Mouse (Mus musculus) megakaryocyte-erythroid progenitor cell, adult 5-6 weeks (primary cell): ENCODE results near the gene Igdcc3. TPM values are rescaled to one million over a fixed set of nuclear protein-coding genes. Genes with fewer than 3 reads are reported as not detected.
A peak's percentile ranks its signal among the peaks of the same experiment; 100 is the strongest.

Experiments used
- ATAC-seq: replicated peaks from 2 replicates; pipeline ENCODE4 v1.8.0; 2016; ENCODE audit warnings: mild to moderate bottlenecking, inconsistent platforms; ENCODE audit not compliant: severe bottlenecking, poor library complexity, low FRiP score, low TSS enrichment
- total RNA-seq, 2 experiments: library from RNA; stranded (forward) in 1 of 2; stranded (reverse) in 1 of 2; fragments of 200-1000, 215-1000 nt in 1 of 2; fragments of >200 nt in 1 of 2; fragmentation: Nextera tagmentation in 1 of 2; gene quantifications; 2 replicates each; pipeline ENCODE4 v1.2.3; 2014 to 2017

The Igdcc3 gene
- total RNA-seq, 2 experiments from 2014 or later = not detected

DNA sequence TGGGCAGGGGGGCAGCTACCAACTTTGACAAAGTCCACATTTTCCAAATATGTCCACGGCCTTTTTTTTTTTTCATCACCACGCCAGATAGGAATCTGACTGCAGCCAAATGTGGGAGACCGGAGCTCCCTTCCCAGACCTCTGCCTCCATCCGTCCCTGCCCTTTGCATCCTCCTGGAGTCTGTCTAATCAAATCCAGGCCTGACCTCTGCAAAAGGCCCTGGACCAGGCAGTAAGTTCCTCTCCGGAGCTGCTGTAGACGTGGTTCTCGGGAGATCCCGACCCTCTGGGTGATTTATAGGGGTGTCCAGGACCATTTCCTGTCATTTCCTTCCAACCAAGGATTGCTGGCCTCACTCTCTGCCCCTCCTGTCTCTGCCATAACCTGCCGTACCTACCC lies 31.7 kb downstream of the Igdcc3 start:
- ATAC-seq = no peak

DNA sequence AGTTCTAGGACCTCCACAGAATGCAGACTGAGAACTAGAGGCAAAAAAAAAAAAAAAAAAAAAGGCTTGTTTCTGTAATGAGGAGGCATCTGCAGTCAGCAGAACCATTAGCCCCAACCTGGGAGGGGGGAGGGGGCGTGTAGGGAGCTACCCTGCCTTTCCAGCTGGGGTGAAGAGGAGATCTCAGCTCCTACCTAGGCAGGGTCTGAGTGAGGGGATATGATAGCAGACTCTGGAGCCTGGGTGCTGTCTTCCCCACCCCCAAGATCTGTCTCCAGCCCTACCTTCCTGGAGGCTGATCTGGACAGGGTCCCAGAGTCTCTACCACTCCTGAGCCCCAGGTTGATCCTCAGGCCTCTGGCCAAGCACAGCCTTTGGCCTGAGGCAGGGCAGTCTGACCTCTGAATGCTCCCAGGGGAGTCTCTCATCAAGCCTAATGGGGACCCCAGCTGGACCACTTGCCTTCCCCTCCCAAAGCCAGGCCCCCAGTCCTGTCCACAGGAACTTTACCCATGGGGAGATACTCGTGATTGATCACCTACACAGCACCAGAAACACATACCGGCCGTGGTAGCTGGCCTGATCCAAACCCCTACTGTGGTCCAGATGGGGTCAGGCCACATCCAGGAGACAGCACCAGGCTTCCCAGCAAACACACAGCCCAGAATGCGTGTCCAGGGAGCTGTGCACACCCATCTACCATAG lies 34.4 kb downstream of the Igdcc3 start:
- 0 out of 2 replicates have a peak, but pooled peaks have one; percentile 14 for ATAC-seq

DNA sequence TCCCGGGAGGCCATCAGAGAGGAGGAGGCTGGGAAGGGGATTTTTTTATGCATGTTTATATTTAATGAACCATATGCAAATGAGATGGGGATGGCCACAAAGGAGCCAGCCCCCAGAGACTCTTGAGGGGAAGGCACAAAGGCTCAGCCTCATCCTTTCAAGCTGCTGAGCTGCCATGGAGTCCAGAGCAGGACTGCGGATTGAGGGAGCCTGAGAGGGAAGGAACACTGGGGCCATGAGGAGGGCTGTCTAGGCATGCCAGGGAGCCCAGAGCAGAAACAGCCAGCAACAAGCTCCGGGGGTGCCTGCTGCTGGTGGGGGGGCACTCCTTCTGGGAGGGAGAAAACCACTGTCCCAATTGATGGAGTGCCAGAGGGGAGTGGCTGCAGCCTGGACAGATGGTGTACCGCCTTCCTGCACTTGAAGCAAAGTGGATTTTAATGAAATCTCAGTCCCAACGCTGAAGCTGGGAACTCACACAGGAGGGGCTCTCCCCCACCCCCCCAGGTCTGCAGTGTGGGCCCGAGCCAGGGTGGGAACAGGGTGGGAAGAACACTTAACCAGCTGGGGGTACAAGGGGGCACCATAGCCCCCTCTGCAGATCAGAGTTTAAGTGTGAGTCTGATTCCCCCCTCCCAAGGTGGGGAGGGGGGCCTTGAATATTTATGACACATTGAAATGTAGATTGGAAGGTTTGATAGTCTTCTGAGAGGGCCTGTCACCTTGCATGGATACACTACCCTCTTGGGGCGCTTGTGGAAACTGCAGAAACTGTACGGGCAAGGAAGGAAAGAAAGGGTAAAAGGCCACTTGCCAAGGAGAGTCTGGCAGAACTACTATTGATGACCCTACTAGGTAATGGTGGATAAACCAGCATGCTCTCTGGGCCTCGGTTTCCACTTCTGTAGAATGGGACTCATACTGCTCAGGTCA lies 35.2 kb downstream of the Igdcc3 start:
- ATAC-seq = no peak

GRCm38 (mm10) chr9:65177497-65177896 lies 36.5 kb downstream of the Igdcc3 start:
- no peak for ATAC-seq

DNA sequence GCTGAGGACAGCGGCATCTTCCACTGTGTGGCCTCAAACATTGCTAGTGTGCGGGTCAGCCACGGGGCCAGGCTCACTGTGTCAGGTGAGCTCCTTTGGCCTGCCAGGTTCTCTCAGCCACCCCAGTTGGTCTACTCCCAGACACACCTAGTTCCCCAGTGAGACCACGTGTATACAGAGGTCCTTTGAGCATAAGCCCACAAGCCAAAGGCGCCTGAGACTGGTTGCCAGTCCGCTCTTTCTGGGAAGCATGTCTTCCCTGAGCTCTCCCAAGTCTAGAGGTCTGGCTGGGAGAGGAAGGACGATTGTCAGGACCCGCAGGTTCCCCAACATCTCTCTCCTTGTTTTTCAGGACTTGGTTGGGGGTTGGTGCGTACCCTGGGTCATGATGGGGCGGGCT lies 36.9 kb downstream of the Igdcc3 start:
- ATAC-seq = no peak

DNA sequence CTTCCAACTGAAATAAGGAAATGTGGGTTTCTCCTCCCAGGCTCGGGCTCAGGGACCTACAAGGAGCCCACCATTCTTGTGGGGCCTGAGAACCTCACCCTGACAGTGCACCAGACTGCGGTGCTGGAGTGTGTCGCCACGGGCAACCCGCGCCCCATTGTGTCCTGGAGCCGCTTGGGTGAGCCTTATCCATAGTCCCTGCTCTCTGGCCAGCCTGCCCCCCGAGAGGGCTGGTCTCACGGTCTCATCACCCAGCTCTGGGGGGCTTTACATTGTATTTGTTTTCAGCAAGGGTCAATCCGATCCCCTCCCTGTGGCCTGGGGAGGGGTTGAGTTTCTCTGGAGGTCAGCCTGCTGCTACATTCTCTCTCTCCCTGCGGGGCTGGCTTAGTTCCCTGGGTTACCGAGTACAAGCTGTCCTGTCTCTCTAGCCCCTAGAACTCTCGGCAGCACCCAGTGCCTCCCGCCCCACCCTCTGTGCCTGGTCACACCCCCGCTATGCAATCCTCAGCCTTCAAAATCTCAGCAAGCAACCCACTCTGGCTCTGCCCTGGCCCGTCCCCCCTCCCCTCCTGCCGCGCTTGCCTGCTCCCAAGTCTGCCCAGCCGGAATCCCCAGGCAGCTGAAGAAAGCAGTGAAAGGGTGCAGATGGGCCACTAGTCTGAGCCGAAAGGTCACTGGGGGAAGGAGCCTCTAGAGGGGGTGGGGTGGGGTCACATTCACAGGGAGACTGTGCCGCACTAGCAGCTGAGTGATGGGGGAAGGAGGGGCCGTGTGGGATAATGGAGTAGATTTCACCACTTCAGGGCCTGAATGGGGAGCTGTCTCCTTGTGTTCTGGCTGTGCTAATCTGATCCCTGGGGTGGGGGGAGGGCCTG lies 37.6 kb downstream of the Igdcc3 start:
- no peak for ATAC-seq

DNA sequence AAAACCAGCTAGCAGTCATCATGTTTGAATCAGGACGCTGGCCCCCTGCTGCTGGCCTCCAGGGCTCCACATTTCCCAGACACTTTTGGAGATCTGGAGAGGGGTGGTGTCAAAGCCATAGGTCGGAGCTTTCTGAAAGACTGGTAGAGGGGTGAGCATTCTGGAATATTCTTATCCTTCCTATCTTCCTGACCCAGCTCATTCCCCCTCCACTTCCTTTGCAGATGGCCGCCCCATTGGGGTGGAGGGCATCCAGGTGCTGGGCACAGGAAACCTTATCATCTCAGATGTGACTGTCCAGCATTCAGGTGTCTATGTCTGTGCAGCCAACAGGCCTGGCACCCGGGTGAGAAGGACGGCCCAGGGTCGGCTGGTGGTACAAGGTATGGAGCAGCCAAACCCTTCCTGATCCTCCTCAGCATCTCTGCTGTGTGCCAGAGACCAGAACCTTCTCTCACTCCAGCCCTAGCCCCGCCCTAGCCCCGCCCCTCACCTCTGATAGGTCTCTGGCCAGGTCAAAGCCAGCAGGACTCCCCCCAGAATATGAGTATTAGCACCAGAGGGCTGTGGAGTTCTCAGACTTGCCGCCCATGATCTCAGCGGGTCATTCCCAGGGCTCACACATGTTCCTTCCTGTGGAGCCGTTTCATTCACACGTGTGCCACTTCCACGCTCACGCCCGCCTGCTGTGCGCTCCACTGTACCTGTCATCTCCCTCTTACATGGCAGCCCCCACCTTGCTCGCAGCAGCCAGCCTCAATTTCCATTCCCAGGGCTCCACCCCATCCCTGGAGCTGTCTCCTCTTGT lies 39.0 kb downstream of the Igdcc3 start:
- ATAC-seq = 0 out of 2 replicates have a peak, but pooled peaks have one; percentile 20

GRCm38 (mm10) chr9:65188599-65188998 lies 47.6 kb downstream of the Igdcc3 start:
- peak; percentile 73 for ATAC-seq

DNA sequence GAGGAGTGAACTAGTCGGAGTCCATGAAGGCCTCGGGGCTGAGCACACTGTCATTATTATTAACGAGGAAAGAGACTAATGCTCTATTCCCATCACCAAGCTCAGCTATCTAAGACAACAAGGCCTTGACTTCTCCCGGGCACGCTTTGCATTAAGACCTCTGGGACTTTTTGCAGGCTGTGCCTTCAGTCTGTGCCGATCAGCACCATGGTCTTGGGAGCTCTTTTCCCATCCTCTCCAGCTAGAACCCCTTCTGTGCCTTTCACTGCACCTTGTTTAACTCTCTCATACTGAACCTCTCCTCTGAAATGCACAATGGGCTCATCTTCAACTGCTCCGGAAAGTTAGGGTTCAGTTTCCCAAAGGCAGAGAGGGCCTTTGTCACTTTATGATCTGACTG lies 49.3 kb downstream of the Igdcc3 start:
- ATAC-seq = no peak

- ATAC-seq = no peak
These were observed 50.4 kb downstream of the Igdcc3 start for GRCm38 (mm10) chr9:65191389-65191754.

DNA sequence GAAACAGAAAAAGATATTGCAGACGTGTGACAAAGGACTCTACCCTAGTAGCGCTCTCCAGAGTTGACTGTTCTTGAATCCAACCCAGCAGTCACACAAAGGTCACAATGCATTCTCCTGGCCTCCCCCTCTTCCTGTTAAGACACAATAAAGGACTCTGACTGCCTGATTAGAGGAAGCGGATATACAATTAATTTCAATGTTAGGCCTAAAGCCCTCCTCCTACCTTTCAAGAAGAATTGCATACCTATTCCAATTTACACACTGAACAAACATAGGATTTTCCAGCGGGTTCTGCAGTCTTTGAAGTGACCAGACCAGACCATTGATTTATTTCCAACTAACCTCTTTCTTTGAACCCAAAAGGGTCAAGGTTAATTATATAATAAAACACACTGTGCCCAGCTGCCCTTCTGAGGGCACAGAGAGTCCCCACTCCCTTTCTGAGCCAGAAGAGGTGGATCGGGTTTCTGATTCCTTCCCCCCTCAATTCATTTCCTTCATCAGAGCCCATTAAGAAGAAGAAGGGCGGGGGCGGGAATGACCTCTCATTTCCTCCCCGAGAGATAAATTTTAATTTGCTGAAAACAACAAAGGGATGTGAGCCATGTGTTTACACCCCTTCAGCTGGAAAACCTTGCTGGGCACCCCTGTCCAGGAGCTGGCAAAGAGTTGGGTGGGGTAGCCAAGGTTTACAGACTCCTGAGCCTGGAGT lies 50.9 kb downstream of the Igdcc3 start:
- no peak for ATAC-seq

- no peak for ATAC-seq
These were observed 52.2 kb downstream of the Igdcc3 start for GRCm38 (mm10) chr9:65193214-65193613.

- ATAC-seq = no peak
These were observed 54.1 kb downstream of the Igdcc3 start, which contains the start of gene Parp16 for GRCm38 (mm10) chr9:65195053-65195452. Gene Parp16, plus strand, starts transcription at chr9:65195353.

- no peak; the same call in 1 of the 2 replicates for ATAC-seq
These were observed 54.6 kb downstream of the Igdcc3 start for GRCm38 (mm10) chr9:65195621-65195981.

- ATAC-seq = peak; percentile 79
These were observed 55.2 kb downstream of the Igdcc3 start for GRCm38 (mm10) chr9:65195982-65196737.

GRCm38 (mm10) chr9:65196738-65197569 lies 56.0 kb downstream of the Igdcc3 start:
- ATAC-seq = peak; percentile 36; the same call in 1 of the 2 replicates

DNA sequence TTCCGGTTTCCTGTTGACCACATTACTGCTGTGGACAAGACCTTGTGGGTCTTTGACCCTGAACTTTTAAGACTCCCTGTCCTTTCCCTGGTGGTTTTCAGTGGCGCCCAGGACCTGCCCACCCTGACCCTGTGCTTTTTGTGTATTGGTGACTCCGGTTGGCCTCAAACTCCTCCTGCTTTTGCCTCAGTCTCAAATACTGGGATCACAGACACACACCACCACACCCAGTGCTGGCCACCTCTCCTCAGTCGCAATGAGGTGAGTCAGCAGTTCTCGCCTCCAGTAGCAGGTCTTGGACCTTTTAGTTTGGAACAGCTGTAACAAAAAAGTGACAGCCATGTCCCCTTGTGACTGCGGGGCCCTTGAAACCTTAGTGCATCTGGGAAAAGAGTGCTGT lies 56.8 kb downstream of the Igdcc3 start:
- no peak for ATAC-seq
